Mouse (Mus musculus): Measurements from ENCODE around the gene Ubl4a.

DNA sequence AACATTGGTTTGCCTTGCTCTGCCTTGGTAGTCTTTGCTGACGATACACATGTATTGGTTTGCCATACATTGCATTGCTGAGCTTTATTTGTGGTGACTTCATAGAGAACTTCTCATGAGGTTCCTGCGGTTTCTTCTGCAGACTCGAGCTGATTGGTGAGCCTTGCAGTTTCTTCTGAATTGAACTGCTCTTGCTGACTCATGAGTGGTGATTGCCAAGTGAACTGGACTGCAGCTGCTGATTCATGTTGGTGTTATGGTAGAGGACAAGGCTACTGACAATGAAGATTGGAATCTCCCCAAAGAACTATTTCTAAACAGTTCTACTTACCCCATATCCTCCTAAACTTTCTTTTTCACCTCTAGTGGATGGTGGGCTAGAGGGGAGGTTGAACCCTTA, 27.1 kb upstream of the Ubl4a start:
- no peak for TF ChIP-seq CTCF (IDR thresholded peaks at IDR 0.05; ENCODE audit: low read depth, low read length)
- no peak for TF ChIP-seq POLR2A (IDR thresholded peaks at IDR 0.05; ENCODE audit: insufficient read depth, low read length)

Data from ES-Bruce4 (cell line).